Mouse (Mus musculus): ENCODE data around the gene Spata21. TPM values are rescaled to one million over a fixed set of nuclear protein-coding genes. Genes with fewer than 3 reads are reported as not detected.
A peak's percentile ranks its signal among the peaks of the same experiment; 100 is the strongest.

Spata21 gene
- total and polyA plus RNA-seq, 2 experiments from 2014 or later: 0.25 to 0.27 TPM

DNA sequence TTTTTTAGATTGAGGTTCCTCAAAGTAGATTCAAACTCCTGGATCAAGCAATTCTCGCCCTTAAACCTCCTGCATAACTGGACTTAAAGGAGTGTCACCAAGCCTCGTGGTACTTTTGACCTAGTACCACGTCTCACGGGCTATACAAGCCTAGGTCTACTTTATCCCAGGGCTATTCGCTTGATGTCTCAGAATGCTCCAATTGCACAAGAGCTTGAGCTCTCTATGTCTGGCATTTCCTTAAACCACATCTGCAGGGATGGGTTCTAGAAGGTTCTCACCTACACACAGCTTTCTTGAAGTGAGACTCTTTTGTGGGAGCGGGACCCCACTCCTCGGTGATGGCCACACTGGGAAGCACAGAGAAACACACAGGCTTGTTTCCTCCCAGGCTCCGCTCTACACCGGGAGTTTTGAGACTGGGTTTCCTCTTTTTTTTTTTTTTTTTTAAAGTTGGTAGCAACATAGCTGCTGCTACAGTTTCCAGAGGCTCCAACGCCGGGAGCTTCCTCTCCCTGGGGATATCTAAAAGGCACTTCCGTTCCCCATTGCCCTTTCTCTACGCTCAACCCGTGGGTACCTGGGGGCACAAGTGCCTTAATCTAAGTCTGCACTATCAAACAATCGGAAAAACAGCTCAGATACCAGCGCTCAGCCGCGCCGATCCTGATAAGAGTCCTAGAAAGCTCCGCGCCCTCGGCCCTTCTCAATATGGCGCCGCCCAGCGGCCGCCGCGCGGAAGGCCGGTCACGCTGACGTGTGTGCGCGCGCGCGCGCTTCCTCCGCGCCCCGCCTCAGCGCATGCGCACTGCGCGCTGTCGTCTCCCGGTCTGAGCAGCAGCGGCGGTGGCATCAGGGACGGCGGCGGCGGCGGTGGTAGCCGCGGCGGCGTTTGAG, 59.2 kb downstream of the Spata21 start, which contains the start of gene Fbxo42:
Gene Fbxo42 (plus strand): TSS at position 802 of the 897 bp plus-strand sequence.
- Histone ChIP-seq H3K9me3 (ENCODE audit: low read length) (no peaks in the 10 kb centered on the region), H3K27ac (ENCODE audit: low read depth, low read length) (peak within 1 kb of the TSS; percentile 96), H3K4me3 (ENCODE audit: low read depth, low read length) (peak within 1 kb of the TSS; percentile 100), H3K27me3 (ENCODE audit: insufficient read depth, low read length) (no peaks in the 10 kb centered on the region), H3K4me2 (ENCODE audit: low read depth, low read length, poor library complexity, severe bottlenecking) (peak within 1 kb of the TSS; percentile 74), H3K36me3 (ENCODE audit: insufficient read depth, low read length) (no peaks in the 10 kb centered on the region), H3K9ac (replicated peaks; ENCODE audit: low read length, poor library complexity, severe bottlenecking) (peak within 1 kb of the TSS; percentile 99), H3K4me1 (ENCODE audit: insufficient read depth, low read length) (peaks cover 5% of the 10 kb centered on the region)
- 9% methylated on average over 54 of the region's 58 CpGs for WGBS
- DNase-seq (ENCODE audit: low spot score) (peak; percentile 96), ATAC-seq (ENCODE audit: low FRiP score) (peak; percentile 82)
- TF ChIP-seq CTCF (IDR thresholded peaks at IDR 0.05): peak; percentile 77

GRCm38 (mm10) chr4:141148009-141148801, 60.1 kb downstream of the Spata21 start:
- peak overlapping the region; percentile 100 for H3K4me3 ChIP-seq (ENCODE audit: low read depth, low read length)
- ATAC-seq (ENCODE audit: low FRiP score) (peak; percentile 67), DNase-seq (ENCODE audit: low spot score) (peak; percentile 54)
- peak overlapping the region; percentile 99 for H3K9ac ChIP-seq (replicated peaks; ENCODE audit: low read length, poor library complexity, severe bottlenecking)
- H3K27ac ChIP-seq (ENCODE audit: low read depth, low read length): peak overlapping the region; percentile 96
- H3K9me3 ChIP-seq (ENCODE audit: low read length): no peaks in the 10 kb centered on the region
- no peak for TF ChIP-seq CTCF (IDR thresholded peaks at IDR 0.05)
- WGBS: under 1% methylated on average over 62 of the region's 66 CpGs
- H3K4me2 ChIP-seq (ENCODE audit: low read depth, low read length, poor library complexity, severe bottlenecking): peak overlapping the region; percentile 74
- H3K4me1 ChIP-seq (ENCODE audit: insufficient read depth, low read length): peaks cover 5% of the 10 kb centered on the region
- H3K36me3 ChIP-seq (ENCODE audit: insufficient read depth, low read length): no peaks in the 10 kb centered on the region
- H3K27me3 ChIP-seq (ENCODE audit: insufficient read depth, low read length): no peaks in the 10 kb centered on the region

GRCm38 (mm10) chr4:141149116-141149515, 61.0 kb downstream of the Spata21 start:
- Histone ChIP-seq H3K9ac (replicated peaks; ENCODE audit: low read length, poor library complexity, severe bottlenecking) (peak overlapping the region; percentile 99), H3K4me2 (ENCODE audit: low read depth, low read length, poor library complexity, severe bottlenecking) (peak overlapping the region; percentile 74), H3K36me3 (ENCODE audit: insufficient read depth, low read length) (no peaks in the 10 kb centered on the region), H3K27me3 (ENCODE audit: insufficient read depth, low read length) (no peaks in the 10 kb centered on the region), H3K4me1 (ENCODE audit: insufficient read depth, low read length) (peaks cover 5% of the 10 kb centered on the region), H3K27ac (ENCODE audit: low read depth, low read length) (no peak overlapping the region), H3K4me3 (ENCODE audit: low read depth, low read length) (peak overlapping the region; percentile 100), H3K9me3 (ENCODE audit: low read length) (no peaks in the 10 kb centered on the region)
- no peak for ATAC-seq (ENCODE audit: low FRiP score)
- no peak for DNase-seq (ENCODE audit: low spot score)
- TF ChIP-seq CTCF (IDR thresholded peaks at IDR 0.05): no peak
- 8% methylated on average over 7 of the region's 7 CpGs for WGBS

- 87% methylated on average over 4 of the region's 4 CpGs for WGBS
- ATAC-seq (ENCODE audit: low FRiP score): no peak
- no peak overlapping the region for H3K9ac ChIP-seq (replicated peaks; ENCODE audit: low read length, poor library complexity, severe bottlenecking)
- no peaks in the 10 kb centered on the region for H3K27me3 ChIP-seq (ENCODE audit: insufficient read depth, low read length)
- no peak overlapping the region for H3K4me3 ChIP-seq (ENCODE audit: low read depth, low read length)
- no peaks in the 10 kb centered on the region for H3K9me3 ChIP-seq (ENCODE audit: low read length)
- H3K36me3 ChIP-seq (ENCODE audit: insufficient read depth, low read length): no peaks in the 10 kb centered on the region
- TF ChIP-seq CTCF (IDR thresholded peaks at IDR 0.05): no peak
- H3K4me1 ChIP-seq (ENCODE audit: insufficient read depth, low read length): no peaks in the 10 kb centered on the region
- DNase-seq (ENCODE audit: low spot score): no peak
- H3K27ac ChIP-seq (ENCODE audit: low read depth, low read length): no peak overlapping the region
- H3K4me2 ChIP-seq (ENCODE audit: low read depth, low read length, poor library complexity, severe bottlenecking): no peak overlapping the region
Observed at GRCm38 (mm10) chr4:141157485-141157884, 69.4 kb downstream of the Spata21 start.

- Histone ChIP-seq H3K9ac (replicated peaks; ENCODE audit: low read length, poor library complexity, severe bottlenecking) (no peak overlapping the region), H3K9me3 (ENCODE audit: low read length) (no peaks in the 10 kb centered on the region), H3K4me2 (ENCODE audit: low read depth, low read length, poor library complexity, severe bottlenecking) (no peak overlapping the region), H3K4me3 (ENCODE audit: low read depth, low read length) (no peak overlapping the region), H3K27me3 (ENCODE audit: insufficient read depth, low read length) (no peaks in the 10 kb centered on the region), H3K27ac (ENCODE audit: low read depth, low read length) (no peak overlapping the region), H3K36me3 (ENCODE audit: insufficient read depth, low read length) (no peaks in the 10 kb centered on the region), H3K4me1 (ENCODE audit: insufficient read depth, low read length) (no peaks in the 10 kb centered on the region)
- WGBS: 90% methylated on average over 2 of the region's 2 CpGs
- ATAC-seq (ENCODE audit: low FRiP score) (no peak), DNase-seq (ENCODE audit: low spot score) (no peak)
- TF ChIP-seq CTCF (IDR thresholded peaks at IDR 0.05): no peak
Observed at GRCm38 (mm10) chr4:141158609-141159008, 70.5 kb downstream of the Spata21 start.
